Mouse (Mus musculus): ENCODE results near the gene Scd2. TPM values are rescaled to one million over a fixed set of nuclear protein-coding genes. Genes with fewer than 3 reads are reported as not detected.

The Scd2 gene
- total and polyA plus RNA-seq, 2 experiments from 2014 or later, result 61.2 to 307 TPM

GRCm38 (mm10) chr19:44297862-44298261 is 4.4 kb downstream of the Scd2 start:
- Histone ChIP-seq H3K36me3 (replicated peaks; ENCODE audit: control insufficient read depth, insufficient read depth, low read length) (peaks cover 46% of the 10 kb centered on the region), H3K9me3 (replicated peaks; ENCODE audit: control insufficient read depth, low read length) (no peaks in the 10 kb centered on the region), H3K4me1 (ENCODE audit: control insufficient read depth, insufficient read depth) (peaks cover 46% of the 10 kb centered on the region), H3K27me3 (ENCODE audit: control insufficient read depth, insufficient read depth, low read length) (no peaks in the 10 kb centered on the region), H3K27ac (ENCODE audit: low read depth) (no peak overlapping the region), H3K4me2 (ENCODE audit: low read depth, low read length) (peak overlapping the region; percentile 91), H3K9ac (replicated peaks; ENCODE audit: low read depth, low read length) (no peak overlapping the region), H3K4me3 (ENCODE audit: low read depth, low read length) (0 out of 2 replicates have a peak overlapping the region, but pooled peaks have one; percentile 79)
- TF ChIP-seq EP300 (IDR thresholded peaks at IDR 0.05; ENCODE audit: low read depth), result no peak
- no peak for TF ChIP-seq CTCF (IDR thresholded peaks at IDR 0.05; ENCODE audit: low read depth)
- DNase-seq (ENCODE audit: low spot score) (no peak), ATAC-seq (ENCODE audit: insufficient read depth, low read depth) (no peak)
- WGBS, result 78% methylated on average over 9 of the region's 9 CpGs

- no peak overlapping the region for H3K4me2 ChIP-seq (ENCODE audit: low read depth, low read length)
- WGBS, result 84% methylated on average over 9 of the region's 9 CpGs
- H3K9me3 ChIP-seq (replicated peaks; ENCODE audit: control insufficient read depth, low read length), result no peaks in the 10 kb centered on the region
- no peak for TF ChIP-seq CTCF (IDR thresholded peaks at IDR 0.05; ENCODE audit: low read depth)
- TF ChIP-seq EP300 (IDR thresholded peaks at IDR 0.05; ENCODE audit: low read depth), result no peak
- no peaks in the 10 kb centered on the region for H3K27me3 ChIP-seq (ENCODE audit: control insufficient read depth, insufficient read depth, low read length)
- no peak for DNase-seq (ENCODE audit: low spot score)
- peaks cover 58% of the 10 kb centered on the region for H3K36me3 ChIP-seq (replicated peaks; ENCODE audit: control insufficient read depth, insufficient read depth, low read length)
- ATAC-seq (ENCODE audit: insufficient read depth, low read depth), result no peak
- no peak overlapping the region for H3K4me3 ChIP-seq (ENCODE audit: low read depth, low read length)
- H3K4me1 ChIP-seq (ENCODE audit: control insufficient read depth, insufficient read depth), result peaks cover 45% of the 10 kb centered on the region
- no peak overlapping the region for H3K27ac ChIP-seq (ENCODE audit: low read depth)
- H3K9ac ChIP-seq (replicated peaks; ENCODE audit: low read depth, low read length), result 0 out of 2 replicates have a peak overlapping the region, but pooled peaks have one; percentile 21
Observed at GRCm38 (mm10) chr19:44299078-44299477, 5.6 kb downstream of the Scd2 start.

GRCm38 (mm10) chr19:44299902-44300301 is 6.4 kb downstream of the Scd2 start:
- no peak overlapping the region for H3K27ac ChIP-seq (ENCODE audit: low read depth)

GRCm38 (mm10) chr19:44300520-44300919 is 7.0 kb downstream of the Scd2 start:
- Histone ChIP-seq H3K4me3 (ENCODE audit: low read depth, low read length) (no peak overlapping the region), H3K9ac (replicated peaks; ENCODE audit: low read depth, low read length) (no peak overlapping the region), H3K27me3 (ENCODE audit: control insufficient read depth, insufficient read depth, low read length) (no peaks in the 10 kb centered on the region), H3K9me3 (replicated peaks; ENCODE audit: control insufficient read depth, low read length) (no peaks in the 10 kb centered on the region), H3K4me2 (ENCODE audit: low read depth, low read length) (no peak overlapping the region), H3K36me3 (replicated peaks; ENCODE audit: control insufficient read depth, insufficient read depth, low read length) (peaks cover 73% of the 10 kb centered on the region), H3K27ac (ENCODE audit: low read depth) (no peak overlapping the region), H3K4me1 (ENCODE audit: control insufficient read depth, insufficient read depth) (peaks cover 39% of the 10 kb centered on the region)
- no peak for DNase-seq (ENCODE audit: low spot score)
- TF ChIP-seq CTCF (IDR thresholded peaks at IDR 0.05; ENCODE audit: low read depth), result no peak
- no peak for TF ChIP-seq EP300 (IDR thresholded peaks at IDR 0.05; ENCODE audit: low read depth)
- no peak for ATAC-seq (ENCODE audit: insufficient read depth, low read depth)
- 71% methylated on average over 7 of the region's 7 CpGs for WGBS

More at GRCm38 (mm10) chr19:44299902-44300301, 6.4 kb downstream of the Scd2 start:
- Histone ChIP-seq H3K4me3 (ENCODE audit: low read depth, low read length) (no peak overlapping the region), H3K9me3 (replicated peaks; ENCODE audit: control insufficient read depth, low read length) (no peaks in the 10 kb centered on the region), H3K4me2 (ENCODE audit: low read depth, low read length) (no peak overlapping the region), H3K4me1 (ENCODE audit: control insufficient read depth, insufficient read depth) (peaks cover 45% of the 10 kb centered on the region), H3K27me3 (ENCODE audit: control insufficient read depth, insufficient read depth, low read length) (no peaks in the 10 kb centered on the region), H3K9ac (replicated peaks; ENCODE audit: low read depth, low read length) (no peak overlapping the region), H3K36me3 (replicated peaks; ENCODE audit: control insufficient read depth, insufficient read depth, low read length) (peaks cover 67% of the 10 kb centered on the region)
- no peak for TF ChIP-seq CTCF (IDR thresholded peaks at IDR 0.05; ENCODE audit: low read depth)
- no peak for TF ChIP-seq EP300 (IDR thresholded peaks at IDR 0.05; ENCODE audit: low read depth)
- DNase-seq (ENCODE audit: low spot score) (no peak), ATAC-seq (ENCODE audit: insufficient read depth, low read depth) (no peak)
- 15% methylated on average over 6 of the region's 6 CpGs for WGBS

- Histone ChIP-seq H3K4me3 (ENCODE audit: low read depth, low read length) (no peak overlapping the region), H3K4me2 (ENCODE audit: low read depth, low read length) (no peak overlapping the region), H3K36me3 (replicated peaks; ENCODE audit: control insufficient read depth, insufficient read depth, low read length) (peaks cover 79% of the 10 kb centered on the region), H3K27ac (ENCODE audit: low read depth) (no peak overlapping the region), H3K4me1 (ENCODE audit: control insufficient read depth, insufficient read depth) (peaks cover 36% of the 10 kb centered on the region), H3K9ac (replicated peaks; ENCODE audit: low read depth, low read length) (no peak overlapping the region), H3K27me3 (ENCODE audit: control insufficient read depth, insufficient read depth, low read length) (no peaks in the 10 kb centered on the region), H3K9me3 (replicated peaks; ENCODE audit: control insufficient read depth, low read length) (no peaks in the 10 kb centered on the region)
- ATAC-seq (ENCODE audit: insufficient read depth, low read depth), result no peak
- TF ChIP-seq CTCF (IDR thresholded peaks at IDR 0.05; ENCODE audit: low read depth) (no peak), EP300 (IDR thresholded peaks at IDR 0.05; ENCODE audit: low read depth) (no peak)
- 78% methylated on average over 16 of the region's 16 CpGs for WGBS
- no peak for DNase-seq (ENCODE audit: low spot score)
Observed at GRCm38 (mm10) chr19:44301176-44301575, 7.7 kb downstream of the Scd2 start.

GRCm38 (mm10) chr19:44301671-44302305 is 8.3 kb downstream of the Scd2 start:
- H3K4me2 ChIP-seq (ENCODE audit: low read depth, low read length), result no peak overlapping the region
- peaks cover 85% of the 10 kb centered on the region for H3K36me3 ChIP-seq (replicated peaks; ENCODE audit: control insufficient read depth, insufficient read depth, low read length)
- no peak overlapping the region for H3K9ac ChIP-seq (replicated peaks; ENCODE audit: low read depth, low read length)
- no peak for TF ChIP-seq CTCF (IDR thresholded peaks at IDR 0.05; ENCODE audit: low read depth)
- no peak for TF ChIP-seq EP300 (IDR thresholded peaks at IDR 0.05; ENCODE audit: low read depth)
- 70% methylated on average over 9 of the region's 9 CpGs for WGBS
- H3K4me3 ChIP-seq (ENCODE audit: low read depth, low read length), result no peak overlapping the region
- H3K9me3 ChIP-seq (replicated peaks; ENCODE audit: control insufficient read depth, low read length), result no peaks in the 10 kb centered on the region
- peaks cover 30% of the 10 kb centered on the region for H3K4me1 ChIP-seq (ENCODE audit: control insufficient read depth, insufficient read depth)
- H3K27me3 ChIP-seq (ENCODE audit: control insufficient read depth, insufficient read depth, low read length), result no peaks in the 10 kb centered on the region
- ATAC-seq (ENCODE audit: insufficient read depth, low read depth) (no peak), DNase-seq (ENCODE audit: low spot score) (no peak)
- no peak overlapping the region for H3K27ac ChIP-seq (ENCODE audit: low read depth)
